Mouse (Mus musculus) heart, adult 11 months (tissue): ENCODE data around the gene Gpatch2.

ENCODE experiments used
- DNase-seq: peaks from one replicate; pipeline ENCODE4 v3.0.0; 2022

Gene Gpatch2

GRCm38 (mm10) chr1:187308523-187308922 is 93.2 kb downstream of the Gpatch2 start:
- no peak for DNase-seq

DNA sequence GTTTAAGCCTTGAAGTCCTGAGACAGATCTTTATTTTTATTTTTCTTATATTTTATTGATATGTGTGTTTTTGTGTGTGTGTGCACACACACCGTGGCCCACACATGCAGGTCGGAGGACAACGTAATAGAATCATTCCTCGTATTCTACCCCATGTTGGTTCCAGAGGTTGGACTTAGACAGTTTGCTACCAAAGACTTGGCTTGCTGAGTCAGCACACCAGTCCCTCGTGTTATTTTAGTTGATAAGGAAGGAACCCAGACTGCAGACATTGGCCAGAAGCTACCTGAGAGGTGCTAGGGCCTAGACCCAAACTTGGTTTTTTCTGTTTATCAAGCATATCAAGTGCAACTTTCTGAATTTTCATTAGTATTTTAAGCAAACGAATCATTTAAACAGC is 95.8 kb downstream of the Gpatch2 start:
- DNase-seq, result no peak

- DNase-seq, result no peak
Measured at GRCm38 (mm10) chr1:187313323-187313722, 98.0 kb downstream of the Gpatch2 start.

GRCm38 (mm10) chr1:187313763-187314162 is 98.5 kb downstream of the Gpatch2 start:
- no peak for DNase-seq

GRCm38 (mm10) chr1:187314516-187314915 is 99.2 kb downstream of the Gpatch2 start:
- no peak for DNase-seq

GRCm38 (mm10) chr1:187315821-187316220 is 100.5 kb downstream of the Gpatch2 start:
- DNase-seq, result no peak

DNA sequence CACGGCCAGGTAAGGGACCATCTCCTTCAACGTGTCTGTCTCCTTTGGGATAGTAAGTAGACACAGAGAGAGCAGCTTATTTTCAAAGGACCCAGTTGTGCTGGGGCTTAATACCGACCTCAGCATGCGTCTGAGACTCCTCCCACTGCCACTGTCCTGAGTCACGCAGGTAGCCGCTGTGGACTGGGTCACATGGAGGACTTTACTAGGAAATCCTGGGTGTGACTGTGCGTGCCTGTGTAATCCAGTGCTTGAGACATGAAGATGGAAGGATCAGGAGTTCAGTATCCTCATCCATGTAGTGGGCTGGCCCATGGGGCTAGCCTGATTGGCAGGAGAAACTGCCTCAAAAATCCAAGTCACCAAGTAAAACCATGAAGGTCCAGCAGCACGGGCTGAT is 101.2 kb downstream of the Gpatch2 start:
- no peak for DNase-seq

DNA sequence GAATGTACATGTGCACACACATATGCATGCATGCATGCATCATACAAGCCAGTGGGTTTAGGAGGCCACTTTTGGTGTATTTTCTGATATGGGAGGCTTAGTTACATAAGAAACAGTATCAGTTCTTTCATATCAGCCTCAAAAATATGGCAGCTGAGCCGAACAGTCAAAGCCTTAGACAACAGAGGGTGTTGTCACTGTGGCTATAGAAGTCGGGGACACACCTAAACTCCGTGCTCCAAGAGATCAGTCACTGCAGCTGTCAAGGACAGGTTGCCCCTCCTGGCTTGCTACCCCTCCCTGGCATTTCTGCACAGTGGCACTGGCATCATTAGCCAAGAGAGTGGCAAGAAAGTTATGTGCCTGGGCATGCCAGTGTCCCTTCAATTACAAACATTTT is 106.5 kb downstream of the Gpatch2 start:
- no peak for DNase-seq

GRCm38 (mm10) chr1:187322505-187323208 is 107.3 kb downstream of the Gpatch2 start:
- DNase-seq, result no peak

DNA sequence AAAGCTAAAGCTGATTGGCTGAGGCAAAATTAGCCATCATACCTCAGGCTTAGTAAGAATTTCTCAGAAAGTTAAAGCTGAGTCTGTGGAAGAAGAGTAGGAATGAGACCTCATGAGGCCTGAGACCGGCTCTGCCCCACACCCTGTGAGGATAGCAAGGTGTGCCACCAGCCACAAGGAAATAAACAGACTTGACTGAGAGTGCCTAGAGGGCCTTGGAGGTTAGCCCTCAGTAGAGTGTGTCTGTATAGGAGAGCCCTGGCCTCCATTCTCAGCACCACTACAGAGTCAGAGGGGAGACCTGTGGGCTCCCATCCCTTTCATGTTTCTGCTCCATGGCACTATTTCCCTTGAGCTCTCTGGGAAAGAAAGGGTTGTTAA is 107.9 kb downstream of the Gpatch2 start:
- no peak for DNase-seq

- DNase-seq, result no peak
Measured at GRCm38 (mm10) chr1:187342551-187342950, 127.2 kb downstream of the Gpatch2 start.

- DNase-seq, result no peak
Measured at GRCm38 (mm10) chr1:187345156-187345555, 129.8 kb downstream of the Gpatch2 start.

DNA sequence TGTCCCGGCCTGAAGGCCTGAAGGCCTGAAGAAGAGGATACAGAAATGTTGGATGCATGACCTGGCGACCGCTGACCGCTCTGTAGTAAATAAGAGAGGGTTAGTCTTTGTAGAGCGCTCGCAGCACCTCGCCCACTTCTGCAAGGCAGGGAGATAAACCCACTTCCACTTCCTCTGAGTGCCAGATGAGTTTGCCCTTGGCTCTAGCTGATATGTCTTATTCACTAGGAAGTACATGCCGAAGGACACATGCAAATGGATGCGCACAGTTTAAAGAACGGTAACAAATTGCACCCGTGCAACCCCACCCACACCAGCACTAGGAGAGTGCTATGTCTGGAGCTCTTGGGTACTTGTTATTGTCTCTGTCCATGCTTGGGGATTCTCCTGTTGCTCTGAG is 131.6 kb downstream of the Gpatch2 start:
- DNase-seq, result no peak

- DNase-seq, result no peak
Measured at GRCm38 (mm10) chr1:187347606-187348005, 132.3 kb downstream of the Gpatch2 start.

DNA sequence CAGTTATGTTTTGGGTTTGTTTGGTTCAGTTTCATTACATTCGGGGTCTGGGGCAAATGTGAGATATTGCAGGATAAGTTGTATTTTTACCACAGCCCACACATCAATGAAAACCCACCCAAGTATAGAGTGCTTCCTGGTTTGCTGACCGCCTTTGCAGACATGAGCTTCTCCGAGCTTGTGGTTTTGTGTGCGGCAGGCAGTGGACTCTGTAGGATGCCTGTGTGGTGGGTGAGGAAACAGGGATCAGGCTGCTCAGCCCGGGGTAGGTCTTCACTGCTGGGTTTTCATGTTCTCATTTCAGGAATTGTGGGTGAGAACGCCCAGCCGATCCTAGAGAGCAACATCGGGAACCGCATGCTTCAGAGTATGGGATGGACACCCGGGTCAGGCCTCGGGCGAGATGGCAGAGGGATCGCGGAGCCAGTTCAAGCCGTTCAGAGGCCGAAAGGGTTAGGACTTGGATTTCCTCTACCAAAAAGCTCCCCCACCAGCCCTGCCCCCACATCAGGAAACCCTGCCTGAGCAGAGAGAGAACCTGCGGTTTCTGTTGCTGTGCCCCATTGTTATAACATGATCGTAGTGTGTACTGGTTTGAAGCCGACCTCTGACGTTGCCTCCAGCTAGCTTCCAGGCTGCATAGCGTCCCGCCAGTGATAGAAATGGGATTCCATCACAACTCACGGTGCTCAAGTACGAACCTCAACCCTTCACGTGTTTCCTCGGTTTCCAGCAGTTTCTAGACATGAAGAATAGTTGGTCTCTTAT is 132.9 kb downstream of the Gpatch2 start:
- no peak for DNase-seq

DNA sequence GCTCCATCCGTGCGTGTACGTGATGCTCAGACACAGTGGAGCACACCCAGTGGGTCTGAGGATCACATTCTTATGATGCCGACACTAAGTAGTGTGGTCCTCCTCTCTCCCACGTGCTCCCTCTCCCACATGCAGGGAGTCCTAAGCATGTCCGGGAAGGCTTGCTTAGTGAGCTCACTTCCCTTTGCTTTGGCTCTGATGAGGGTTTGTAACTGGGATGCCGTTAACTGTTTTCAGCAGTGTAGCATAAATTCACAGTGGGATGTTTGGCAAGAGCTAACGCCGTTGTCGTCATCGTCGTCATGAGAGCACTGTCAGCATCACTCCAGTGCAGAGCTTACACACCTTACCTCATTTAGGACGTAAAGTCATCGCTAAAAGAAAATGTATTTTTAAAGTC is 133.6 kb downstream of the Gpatch2 start:
- no peak for DNase-seq

- DNase-seq, result peak; percentile 64
Measured at GRCm38 (mm10) chr1:187356169-187356568, 140.9 kb downstream of the Gpatch2 start.

DNA sequence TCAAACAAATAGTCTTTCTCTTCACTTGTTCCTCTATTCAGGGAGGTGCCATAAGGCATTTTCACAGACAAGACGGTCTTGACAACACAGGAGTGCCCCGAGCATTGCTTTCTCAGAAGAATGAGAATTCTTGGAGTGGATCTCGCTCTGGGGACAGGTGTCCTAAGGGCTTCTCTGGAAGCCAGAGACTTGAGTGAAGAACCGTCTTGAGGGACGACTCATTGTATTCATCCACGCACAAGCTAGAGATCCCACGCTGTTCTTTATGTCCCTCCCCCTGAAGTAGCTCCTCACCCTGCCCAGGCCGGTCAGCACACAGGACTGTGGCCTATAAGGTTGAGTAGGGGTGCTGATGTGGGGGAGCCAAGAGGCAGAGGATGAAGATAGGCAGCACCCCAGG is 141.6 kb downstream of the Gpatch2 start:
- DNase-seq, result peak; percentile 70

GRCm38 (mm10) chr1:187360240-187360639 is 144.9 kb downstream of the Gpatch2 start:
- peak; percentile 82 for DNase-seq

GRCm38 (mm10) chr1:187362536-187362935 is 147.2 kb downstream of the Gpatch2 start:
- DNase-seq, result peak; percentile 83

DNA sequence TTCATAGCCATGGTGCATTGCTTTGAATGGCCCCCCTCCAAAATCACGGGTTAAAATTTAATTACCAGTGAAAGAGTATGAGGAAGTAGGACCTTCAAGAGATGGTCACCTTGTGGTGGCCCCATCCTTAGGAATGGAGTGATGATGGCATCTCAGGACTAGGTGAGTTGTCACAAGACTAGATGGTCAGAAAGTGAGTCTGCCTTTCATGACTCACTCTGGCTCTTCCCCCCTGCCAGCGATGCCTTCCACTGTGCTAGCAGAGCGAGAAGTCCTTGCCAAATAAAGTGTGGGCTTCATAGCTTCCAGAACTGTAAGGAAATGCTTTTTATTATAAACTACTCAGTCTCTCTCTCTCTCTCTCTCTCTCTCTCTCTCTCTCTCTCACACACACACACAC is 150.1 kb downstream of the Gpatch2 start:
- DNase-seq, result no peak

GRCm38 (mm10) chr1:187366806-187367205 is 151.5 kb downstream of the Gpatch2 start:
- peak; percentile 30 for DNase-seq

DNA sequence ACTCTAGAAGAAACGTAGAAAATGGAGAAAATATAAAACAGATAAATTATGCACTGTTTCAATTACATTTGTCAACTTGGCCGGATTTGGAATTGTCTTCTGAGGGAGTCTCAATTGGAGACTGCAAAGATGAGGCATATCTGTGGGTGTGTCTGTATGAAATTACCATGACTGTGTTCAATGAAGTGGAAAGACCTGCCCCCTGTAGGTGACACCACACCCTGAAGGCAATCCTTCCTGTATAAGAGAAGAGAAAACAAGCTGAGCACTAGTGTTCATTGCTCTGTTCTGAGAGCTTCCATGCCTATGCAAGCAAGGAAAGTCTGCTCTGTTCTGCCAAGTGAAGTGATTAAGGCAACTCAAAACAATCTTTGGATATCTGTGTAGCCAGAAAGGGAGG is 153.7 kb downstream of the Gpatch2 start:
- no peak for DNase-seq

GRCm38 (mm10) chr1:187373506-187373905 is 158.2 kb downstream of the Gpatch2 start:
- DNase-seq, result peak; percentile 75

GRCm38 (mm10) chr1:187374418-187374817 is 159.1 kb downstream of the Gpatch2 start:
- peak; percentile 64 for DNase-seq
